Mouse (Mus musculus): ENCODE data around the gene Arid3a. TPM values are rescaled to one million over a fixed set of nuclear protein-coding genes. Genes with fewer than 3 reads are reported as not detected.
"Not testable (repeated sequence)": the region's sequence is repeated elsewhere in the genome, so short reads cannot be mapped to it uniquely, and the experiment has no call there.

Gene Arid3a
- polyA plus RNA-seq, 1 experiment from 2014 or later: 5.5 TPM

- H3K4me1 ChIP-seq (ENCODE audit: insufficient read depth): peaks cover 15% of the 10 kb centered on the region
- no peak for TF ChIP-seq EP300 (IDR thresholded peaks at IDR 0.05; ENCODE audit: low read depth)
- peak; percentile 99 for TF ChIP-seq CTCF (IDR thresholded peaks at IDR 0.05; ENCODE audit: low read depth)
- ATAC-seq (peak; percentile 28), DNase-seq (peak; percentile 88)
- H3K4me3 ChIP-seq (ENCODE audit: low read depth, low read length): no peak overlapping the region
- no peak overlapping the region for H3K9ac ChIP-seq (replicated peaks)
- peaks cover 15% of the 10 kb centered on the region for H3K36me3 ChIP-seq (replicated peaks; ENCODE audit: insufficient read depth, low read length)
- WGBS (ENCODE audit: insufficient replicate concordance): 16% methylated on average over 21 of the region's 21 CpGs
- H3K27ac ChIP-seq (ENCODE audit: low read depth): peak overlapping the region; percentile 57
- no peaks in the 10 kb centered on the region for H3K27me3 ChIP-seq (ENCODE audit: insufficient read depth, low read length)
- no peaks in the 10 kb centered on the region for H3K9me3 ChIP-seq (ENCODE audit: low read length)
- peak overlapping the region; percentile 47 for H3K4me2 ChIP-seq (ENCODE audit: low read depth, low read length)
These were observed 31.4 kb downstream of the Arid3a start for GRCm38 (mm10) chr10:79958140-79958816.

DNA sequence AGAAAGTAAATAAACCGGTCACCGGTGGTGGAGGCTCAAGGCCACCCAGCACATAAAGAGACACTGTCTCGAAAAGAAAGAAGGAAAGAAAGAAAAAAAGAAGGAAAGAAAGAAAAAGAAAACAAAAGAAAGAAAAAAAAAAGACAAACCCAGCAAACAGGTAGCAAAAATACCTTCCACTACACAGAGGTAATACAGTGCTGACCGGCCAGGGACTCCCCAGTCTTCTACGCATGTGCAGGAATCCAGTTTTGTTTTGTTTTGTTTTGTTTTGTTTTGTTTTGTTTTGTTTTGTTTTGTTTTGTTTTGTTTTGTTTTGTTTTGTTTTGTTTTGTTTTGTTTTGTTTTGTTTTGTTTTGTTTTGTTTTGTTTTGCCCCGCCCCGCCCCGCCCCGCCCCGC, 32.6 kb downstream of the Arid3a start:
- not testable (repeated sequence) for H3K9ac ChIP-seq (replicated peaks); H3K27me3 ChIP-seq (ENCODE audit: insufficient read depth, low read length); DNase-seq; H3K9me3 ChIP-seq (ENCODE audit: low read length)
- H3K27ac ChIP-seq (ENCODE audit: low read depth): peak overlapping the region; percentile 74
- H3K4me2 ChIP-seq (ENCODE audit: low read depth, low read length): peak overlapping the region; percentile 53
- peaks cover 12% of the 10 kb centered on the region for H3K36me3 ChIP-seq (replicated peaks; ENCODE audit: insufficient read depth, low read length)
- H3K4me1 ChIP-seq (ENCODE audit: insufficient read depth): peaks cover 15% of the 10 kb centered on the region
- 34% methylated on average over 10 of the region's 10 CpGs for WGBS (ENCODE audit: insufficient replicate concordance)
- ATAC-seq: peak; percentile 26
- peak overlapping the region; percentile 98; the same call in 1 of the 2 replicates for H3K4me3 ChIP-seq (ENCODE audit: low read depth, low read length)

DNA sequence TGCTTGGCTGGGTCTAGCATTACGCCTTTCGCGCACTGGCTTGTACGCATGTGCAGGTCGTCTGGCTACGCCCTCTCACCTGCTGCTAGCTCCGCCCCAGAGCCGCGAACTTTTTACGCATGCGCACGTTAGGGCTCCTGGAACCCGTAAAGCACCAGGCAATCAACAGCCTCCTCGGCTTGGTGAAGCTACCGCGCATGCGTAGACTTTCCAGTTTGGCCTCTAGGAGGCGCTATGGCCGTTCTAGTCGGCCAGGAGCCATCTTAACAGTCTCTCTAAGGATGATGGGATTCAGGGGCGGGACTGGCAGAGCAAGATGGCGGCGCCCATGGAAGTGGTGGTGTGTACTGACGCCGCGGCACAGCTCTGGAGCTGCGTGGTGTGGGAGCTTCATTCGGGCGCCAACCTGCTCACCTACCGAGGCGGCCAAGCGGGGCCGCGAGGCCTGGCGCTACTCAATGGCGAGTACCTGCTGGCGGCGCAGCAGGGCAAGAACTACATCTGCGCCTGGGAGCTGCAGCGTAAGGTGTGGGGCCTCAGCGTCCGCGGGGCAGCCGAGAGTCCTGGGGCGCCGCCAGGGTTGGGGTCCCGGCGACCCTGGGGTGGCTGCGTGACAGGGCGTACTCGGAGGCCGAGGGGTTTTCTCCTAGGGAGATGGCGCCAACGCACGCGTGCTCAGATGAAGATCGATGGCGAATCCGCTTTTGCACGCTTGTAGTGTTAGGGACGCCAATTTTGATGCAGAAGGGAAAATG, 33.2 kb downstream of the Arid3a start, which contains the start of gene Wdr18:
Gene Wdr18 (plus strand): TSS at position 306 of the 755 bp plus-strand sequence.
- TF ChIP-seq CTCF (IDR thresholded peaks at IDR 0.05; ENCODE audit: low read depth) (peak; percentile 100), EP300 (IDR thresholded peaks at IDR 0.05; ENCODE audit: low read depth) (0 out of 2 replicates have a peak, but pooled peaks have one; percentile 14)
- Histone ChIP-seq H3K4me1 (ENCODE audit: insufficient read depth) (peaks cover 15% of the 10 kb centered on the region), H3K27me3 (ENCODE audit: insufficient read depth, low read length) (no peaks in the 10 kb centered on the region), H3K27ac (ENCODE audit: low read depth) (peak within 1 kb of the TSS; percentile 74), H3K4me2 (ENCODE audit: low read depth, low read length) (peak within 1 kb of the TSS; percentile 99), H3K9ac (replicated peaks) (peak within 1 kb of the TSS; percentile 83), H3K36me3 (replicated peaks; ENCODE audit: insufficient read depth, low read length) (peaks cover 17% of the 10 kb centered on the region), H3K9me3 (ENCODE audit: low read length) (no peaks in the 10 kb centered on the region), H3K4me3 (ENCODE audit: low read depth, low read length) (peak within 1 kb of the TSS; percentile 98)
- DNase-seq: peak; percentile 100
- under 1% methylated on average over 61 of the region's 61 CpGs for WGBS (ENCODE audit: insufficient replicate concordance)
- peak; percentile 94 for ATAC-seq

GRCm38 (mm10) chr10:79960671-79961294, 33.9 kb downstream of the Arid3a start:
- Histone ChIP-seq H3K4me1 (ENCODE audit: insufficient read depth) (peaks cover 15% of the 10 kb centered on the region), H3K9ac (replicated peaks) (peak overlapping the region; percentile 83), H3K9me3 (ENCODE audit: low read length) (no peaks in the 10 kb centered on the region), H3K4me2 (ENCODE audit: low read depth, low read length) (peak overlapping the region; percentile 99), H3K36me3 (replicated peaks; ENCODE audit: insufficient read depth, low read length) (peaks cover 24% of the 10 kb centered on the region), H3K27me3 (ENCODE audit: insufficient read depth, low read length) (no peaks in the 10 kb centered on the region), H3K4me3 (ENCODE audit: low read depth, low read length) (peak overlapping the region; percentile 98), H3K27ac (ENCODE audit: low read depth) (peak overlapping the region; percentile 52; the same call in 1 of the 2 replicates)
- DNase-seq (no peak), ATAC-seq (no peak)
- WGBS (ENCODE audit: insufficient replicate concordance): 7% methylated on average over 10 of the region's 10 CpGs
- TF ChIP-seq CTCF (IDR thresholded peaks at IDR 0.05; ENCODE audit: low read depth): no peak
- no peak for TF ChIP-seq EP300 (IDR thresholded peaks at IDR 0.05; ENCODE audit: low read depth)

- Histone ChIP-seq H3K9ac (replicated peaks) (no peak overlapping the region), H3K27me3 (ENCODE audit: insufficient read depth, low read length) (no peaks in the 10 kb centered on the region), H3K4me3 (ENCODE audit: low read depth, low read length) (no peak overlapping the region), H3K4me1 (ENCODE audit: insufficient read depth) (peaks cover 11% of the 10 kb centered on the region), H3K4me2 (ENCODE audit: low read depth, low read length) (no peak overlapping the region), H3K9me3 (ENCODE audit: low read length) (no peaks in the 10 kb centered on the region), H3K36me3 (replicated peaks; ENCODE audit: insufficient read depth, low read length) (peaks cover 49% of the 10 kb centered on the region), H3K27ac (ENCODE audit: low read depth) (no peak overlapping the region)
- ATAC-seq: no peak
- no peak for TF ChIP-seq EP300 (IDR thresholded peaks at IDR 0.05; ENCODE audit: low read depth)
- TF ChIP-seq CTCF (IDR thresholded peaks at IDR 0.05; ENCODE audit: low read depth): no peak
- WGBS (ENCODE audit: insufficient replicate concordance): 92% methylated on average over 7 of the region's 7 CpGs
- DNase-seq: no peak
These were observed 37.9 kb downstream of the Arid3a start for GRCm38 (mm10) chr10:79964727-79965126.

DNA sequence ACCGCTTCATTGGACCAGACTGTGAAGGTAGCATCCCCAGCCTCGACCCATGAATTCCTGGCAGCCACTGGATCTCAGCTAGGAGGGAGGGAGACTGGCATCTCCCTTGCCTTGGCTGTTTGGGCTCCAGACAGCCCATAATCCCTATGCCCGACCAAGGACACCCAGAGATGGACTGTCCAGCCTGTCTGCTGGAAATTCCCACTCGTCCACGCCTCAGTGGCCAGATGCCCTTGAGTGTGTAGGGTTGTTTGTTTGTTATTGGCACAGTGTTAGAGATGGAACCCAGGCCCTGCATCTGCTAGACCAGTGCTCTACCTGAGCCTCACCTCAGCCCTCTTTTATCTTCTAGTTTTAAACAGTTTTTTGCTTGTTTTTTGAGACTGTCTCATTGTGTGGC, 38.5 kb downstream of the Arid3a start:
- peaks cover 9% of the 10 kb centered on the region for H3K4me1 ChIP-seq (ENCODE audit: insufficient read depth)
- H3K9ac ChIP-seq (replicated peaks): no peak overlapping the region; the same call in 1 of the 2 replicates
- no peak overlapping the region for H3K4me3 ChIP-seq (ENCODE audit: low read depth, low read length)
- no peak overlapping the region for H3K27ac ChIP-seq (ENCODE audit: low read depth)
- H3K27me3 ChIP-seq (ENCODE audit: insufficient read depth, low read length): peaks cover 3% of the 10 kb centered on the region
- peaks cover 49% of the 10 kb centered on the region for H3K36me3 ChIP-seq (replicated peaks; ENCODE audit: insufficient read depth, low read length)
- TF ChIP-seq CTCF (IDR thresholded peaks at IDR 0.05; ENCODE audit: low read depth) (no peak), EP300 (IDR thresholded peaks at IDR 0.05; ENCODE audit: low read depth) (no peak)
- H3K4me2 ChIP-seq (ENCODE audit: low read depth, low read length): no peak overlapping the region
- WGBS (ENCODE audit: insufficient replicate concordance): 80% methylated on average over 5 of the region's 5 CpGs
- ATAC-seq (no peak), DNase-seq (no peak)
- H3K9me3 ChIP-seq (ENCODE audit: low read length): no peaks in the 10 kb centered on the region
